ENCODE assay signal across 10 mouse cellular contexts in genomic region chr19:44535376-44535775, GRCm38 (mm10). TPM values are rescaled to one million over a fixed set of nuclear protein-coding genes. Genes with fewer than 3 reads are reported as not detected.
DNase-seq lines count a peak whose midpoint lies in the region; ATAC-seq and TF ChIP-seq lines count a peak whose summit lies in the region.
"Had no signal": no experiment of that assay in that cellular context is flagged by ENCODE, and none has a peak within 500 bp of the region (broad histone marks: within the 10 kb centered on the region; RNA-seq: fewer than 3 reads in every experiment).

No protein-coding gene starts in this region.

- H3K9me3 ChIP-seq in kidney, postnatal 0 days (replicated peaks; ENCODE audit: low read length), result no peaks in the 10 kb centered on the region

- 34% methylated on average over 3 of the region's 3 CpGs for WGBS in kidney, postnatal 0 days

- no peak overlapping the region for H3K4me2 ChIP-seq in kidney, postnatal 0 days (ENCODE audit: low read length)

- no peak overlapping the region for H3K4me3 ChIP-seq in kidney, postnatal 0 days (replicated peaks; ENCODE audit: low read depth, low read length)
- H3K4me3 ChIP-seq in testis, adult 2 months (ENCODE audit: control insufficient read depth, low read depth, low read length), result no peak overlapping the region

- no peaks in the 10 kb centered on the region for H3K27me3 ChIP-seq in kidney, postnatal 0 days (ENCODE audit: insufficient read depth, low read length)
- H3K27me3 ChIP-seq in testis, adult 2 months (ENCODE audit: control insufficient read depth, insufficient read depth, low read length), result no peaks in the 10 kb centered on the region

- peak; percentile 40 for ATAC-seq in kidney, postnatal 0 days (replicated peaks; ENCODE audit: low FRiP score, low read depth)

- TF ChIP-seq POLR2A in testis, adult 2 months (IDR thresholded peaks at IDR 0.05; ENCODE audit: control insufficient read depth, low read depth, low read length), result no peak

- peak; percentile 49 to 57 for DNase-seq in cerebellum, postnatal 14 days
- DNase-seq in cerebellum, adult 18-20 months, result no peak
- DNase-seq in kidney, postnatal 0 days (ENCODE audit: low spot score), result peak; percentile 77
- DNase-seq in kidney, adult 11 months, result no peak
- DNase-seq in testis, postnatal 10 days (ENCODE audit: low spot score), result no peak
- DNase-seq in right cerebral cortex, adult 2 months (ENCODE audit: low spot score in 2 of 2), result no peak
- DNase-seq in frontal cortex, postnatal 10 days (ENCODE audit: low spot score in 2 of 2), result no peak

- H3K36me3 ChIP-seq in kidney, postnatal 0 days (ENCODE audit: insufficient read depth, low read length), result no peaks in the 10 kb centered on the region
- no peaks in the 10 kb centered on the region for H3K36me3 ChIP-seq in testis, adult 2 months (ENCODE audit: control insufficient read depth, insufficient read depth, low read length)

- TF ChIP-seq CTCF in kidney, postnatal 0 days (IDR thresholded peaks at IDR 0.05; ENCODE audit: low read depth), result peak; percentile 82
- TF ChIP-seq CTCF in testis, adult 2 months (IDR thresholded peaks at IDR 0.05; ENCODE audit: control insufficient read depth, insufficient read depth, insufficient replicate concordance, low read depth, low read length), result peak; percentile 14; the same call in 1 of the 2 replicates

- H3K9ac ChIP-seq in kidney, postnatal 0 days (ENCODE audit: low read depth, low read length), result no peak overlapping the region

- no peak overlapping the region for H3K27ac ChIP-seq in kidney, postnatal 0 days
- H3K27ac ChIP-seq in testis, adult 2 months (ENCODE audit: control insufficient read depth, insufficient read depth, low read depth, low read length), result no peak overlapping the region

- no peaks in the 10 kb centered on the region for H3K4me1 ChIP-seq in kidney, postnatal 0 days (replicated peaks; ENCODE audit: insufficient read depth, low read length)
- H3K4me1 ChIP-seq in testis, adult 2 months (ENCODE audit: control insufficient read depth, insufficient read depth, low read length), result no peaks in the 10 kb centered on the region

RNA-seq across cellular contexts. Expression of gene Sec31b, which starts 10.3 kb away (rescaled TPM):
- polyA plus RNA-seq in kidney, postnatal 0 days (2015; fragmentation: Nextera tagmentation; extraction: Ambion mirVana), result 1.0 and 1.2 TPM in 2 replicates
- polyA plus RNA-seq in testis, adult 2 months (2012; rRNA removed), result 3.2 and 3.3 TPM in 2 replicates

RNA-seq across cellular contexts. Expression of gene Gm20538, which starts 17.3 kb away (rescaled TPM):
- 1.2 TPM in 1 of 2 replicates, not detected in the other for polyA plus RNA-seq in kidney, postnatal 0 days (2015; fragmentation: Nextera tagmentation; extraction: Ambion mirVana)
- polyA plus RNA-seq in testis, adult 2 months (2012; rRNA removed), result not detected in 2 replicates
- polyA plus RNA-seq: heart, embryonic 16.5 days; limb, embryonic 14.5 days had no signal

RNA-seq across cellular contexts. Expression of gene Ndufb8, which starts 19.9 kb away (rescaled TPM):
- polyA plus RNA-seq in kidney, postnatal 0 days (2015; fragmentation: Nextera tagmentation; extraction: Ambion mirVana), result 963 and 1,015 TPM in 2 replicates
- polyA plus RNA-seq in testis, adult 2 months (2012; rRNA removed), result 614 and 616 TPM in 2 replicates

RNA-seq across cellular contexts. Expression of gene Hif1an, which starts 27.3 kb away (rescaled TPM):
- polyA plus RNA-seq in kidney, postnatal 0 days (2015; fragmentation: Nextera tagmentation; extraction: Ambion mirVana), result 16.4 and 18.0 TPM in 2 replicates
- polyA plus RNA-seq in testis, adult 2 months (2012; rRNA removed), result 17.0 and 19.2 TPM in 2 replicates

RNA-seq across cellular contexts. Expression of gene Wnt8b, which starts 42.1 kb away (rescaled TPM):
- polyA plus RNA-seq in kidney, postnatal 0 days (2015; fragmentation: Nextera tagmentation; extraction: Ambion mirVana), result 0.88 and 1.8 TPM in 2 replicates
- 0.30 and 0.58 TPM in 2 replicates for polyA plus RNA-seq in testis, adult 2 months (2012; rRNA removed)

Comparison
In these comparisons a context has a peak if more than half of its experiments do, and no peak if none do; other contexts are left out.
1. DNase-seq: peak in cerebellum, postnatal 14 days (2 of 2) and kidney, postnatal 0 days (single experiment); none in cerebellum, adult 18-20 months (0 of 2), kidney, adult 11 months (single experiment), testis, postnatal 10 days (single experiment), right cerebral cortex, adult 2 months (0 of 2) and frontal cortex, postnatal 10 days (0 of 2).